8 mouse cellular contexts compared by ENCODE assay signal in genomic region chr19:29265538-29265937, GRCm38 (mm10). TPM values are rescaled to one million over a fixed set of nuclear protein-coding genes. Genes with fewer than 3 reads are reported as not detected.
DNase-seq lines count a peak whose midpoint lies in the region; ATAC-seq and TF ChIP-seq lines count a peak whose summit lies in the region.

No protein-coding gene starts in this region.

- TF ChIP-seq CTCF in cerebellum, adult 2 months (IDR thresholded peaks at IDR 0.05; ENCODE audit: borderline replicate concordance, insufficient read depth, low read depth, low read length) = no peak

- peaks cover 12% of the 10 kb centered on the region; the same call in 1 of the 2 replicates for H3K4me1 ChIP-seq in cerebellum, adult 2 months (ENCODE audit: control insufficient read depth, insufficient read depth, low read length)
- H3K4me1 ChIP-seq in midbrain, embryonic 15.5 days = peaks cover 11% of the 10 kb centered on the region
- H3K4me1 ChIP-seq in intestine, embryonic 15.5 days (replicated peaks) = no peaks in the 10 kb centered on the region

- no peak overlapping the region for H3K4me3 ChIP-seq in cerebellum, adult 2 months (replicated peaks; ENCODE audit: insufficient read depth, low read depth, low read length)
- no peak overlapping the region for H3K4me3 ChIP-seq in midbrain, embryonic 15.5 days
- H3K4me3 ChIP-seq in intestine, embryonic 15.5 days (replicated peaks) = no peak overlapping the region

- H3K27ac ChIP-seq in cerebellum, adult 2 months (ENCODE audit: insufficient read depth, low read length) = peak overlapping the region; percentile 72
- 0 out of 2 replicates have a peak overlapping the region, but pooled peaks have one; percentile 17 for H3K27ac ChIP-seq in midbrain, embryonic 15.5 days
- no peak overlapping the region for H3K27ac ChIP-seq in intestine, embryonic 15.5 days

- no peak overlapping the region for H3K4me2 ChIP-seq in midbrain, embryonic 15.5 days
- H3K4me2 ChIP-seq in intestine, embryonic 15.5 days (replicated peaks) = no peak overlapping the region

- 0 out of 2 replicates have a peak, but pooled peaks have one; percentile 43 for ATAC-seq in midbrain, embryonic 15.5 days (replicated peaks)
- ATAC-seq in intestine, embryonic 15.5 days = no peak

- H3K9ac ChIP-seq in midbrain, embryonic 15.5 days = no peak overlapping the region
- H3K9ac ChIP-seq in intestine, embryonic 15.5 days = no peak overlapping the region

- intact Hi-C loops in left cerebral cortex, postnatal 25 days (cut with DNase I) = no loop called here

- no peaks in the 10 kb centered on the region for H3K27me3 ChIP-seq in cerebellum, adult 2 months (ENCODE audit: control insufficient read depth, insufficient read depth, low read length)
- no peaks in the 10 kb centered on the region for H3K27me3 ChIP-seq in midbrain, embryonic 15.5 days (replicated peaks)
- no peaks in the 10 kb centered on the region for H3K27me3 ChIP-seq in intestine, embryonic 15.5 days (replicated peaks)

- H3K9me3 ChIP-seq in midbrain, embryonic 15.5 days = no peaks in the 10 kb centered on the region
- H3K9me3 ChIP-seq in intestine, embryonic 15.5 days = no peaks in the 10 kb centered on the region

- H3K36me3 ChIP-seq in midbrain, embryonic 15.5 days (replicated peaks) = peaks cover 5% of the 10 kb centered on the region; the same call in 1 of the 2 replicates
- H3K36me3 ChIP-seq in intestine, embryonic 15.5 days = no peaks in the 10 kb centered on the region

- WGBS in cerebellum, adult 2 months = 3% methylated on average over 5 of the region's 5 CpGs
- WGBS in midbrain, embryonic 15.5 days = 46% methylated on average over 5 of the region's 5 CpGs
- 53% methylated on average over 5 of the region's 5 CpGs for WGBS in intestine, embryonic 15.5 days

- peak; percentile 32 to 58 for DNase-seq in left cerebral cortex, postnatal 25 days (ENCODE audit: low spot score in 2 of 2)
- DNase-seq in left cerebral cortex, adult 11 months (ENCODE audit: low spot score) = no peak
- DNase-seq in cerebellum, adult 2 months = peak; percentile 63 to 81
- DNase-seq in gastrocnemius, adult 8-10 months (ENCODE audit: low spot score in 2 of 2) = peak; percentile 62 to 70
- peak; percentile 68 for DNase-seq in kidney, adult 9 months
- no peak for DNase-seq in MN1 (ENCODE audit: low spot score)

- TF ChIP-seq POLR2A in cerebellum, adult 2 months (IDR thresholded peaks at IDR 0.05; ENCODE audit: borderline replicate concordance, insufficient read depth, low read length) = no peak

RNA-seq across cellular contexts. Expression of gene Jak2, which starts 13.9 kb away (rescaled TPM):
- 10 to 100 TPM; 32.9 to 36.0 TPM for total RNA-seq in left cerebral cortex, postnatal 25 days (2021)
- 17.1 and 17.9 TPM in 2 replicates for polyA plus RNA-seq in cerebellum, adult 2 months (2012; rRNA removed)
- 10 to 100 TPM; 20.4 to 28.3 (median 24.3) TPM for total RNA-seq in gastrocnemius, adult 8-10 months (2022)
- polyA plus RNA-seq in midbrain, embryonic 15.5 days (2015; fragmentation: Nextera tagmentation; extraction: Ambion mirVana) = 17.6 and 18.2 TPM in 2 replicates
- polyA plus RNA-seq in intestine, embryonic 15.5 days (2015; fragmentation: Nextera tagmentation; extraction: Ambion mirVana) = 8.0 and 8.8 TPM in 2 replicates

RNA-seq across cellular contexts. Expression of gene Insl6, which starts 59.6 kb away (rescaled TPM):
- total RNA-seq in left cerebral cortex, postnatal 25 days (2021) = under 1 TPM in 1 of 2 experiments, not detected in 1; 0.50 TPM
- 1.0 and 1.2 TPM in 2 replicates for polyA plus RNA-seq in cerebellum, adult 2 months (2012; rRNA removed)
- total RNA-seq in gastrocnemius, adult 8-10 months (2022) = not detected
- 1.5 and 1.9 TPM in 2 replicates for polyA plus RNA-seq in midbrain, embryonic 15.5 days (2015; fragmentation: Nextera tagmentation; extraction: Ambion mirVana)
- 12.8 and 13.8 TPM in 2 replicates for polyA plus RNA-seq in intestine, embryonic 15.5 days (2015; fragmentation: Nextera tagmentation; extraction: Ambion mirVana)

Comparison
In these comparisons a context has a peak if more than half of its experiments do, and no peak if none do; other contexts are left out.
1. DNase-seq: peak in left cerebral cortex, postnatal 25 days (2 of 2), cerebellum, adult 2 months (2 of 2), gastrocnemius, adult 8-10 months (2 of 2) and kidney, adult 9 months (single experiment); none in left cerebral cortex, adult 11 months (single experiment) and MN1 (single experiment).